Mouse (Mus musculus): ENCODE data around the gene Lmo3.

Lmo3 gene

GRCm38 (mm10) chr6:138581734-138582505 is at the start of gene Lmo3:
Lmo3 (minus strand) TSS chr6:138581968.
- DNase-seq (ENCODE audit: low spot score): no peak

GRCm38 (mm10) chr6:138620786-138621185 is 39.0 kb upstream of the Lmo3 start:
- no peak for DNase-seq (ENCODE audit: low spot score)

- no peak for DNase-seq (ENCODE audit: low spot score)
Observed at GRCm38 (mm10) chr6:138618396-138618795, 36.6 kb upstream of the Lmo3 start.

- no peak for DNase-seq (ENCODE audit: low spot score)
Observed at GRCm38 (mm10) chr6:138597016-138597415, 15.2 kb upstream of the Lmo3 start.

GRCm38 (mm10) chr6:138595991-138596698 is 14.4 kb upstream of the Lmo3 start:
- DNase-seq (ENCODE audit: low spot score): no peak

- DNase-seq (ENCODE audit: low spot score): no peak
Observed at GRCm38 (mm10) chr6:138583314-138583713, 1.5 kb upstream of the Lmo3 start.

- DNase-seq (ENCODE audit: low spot score): no peak
Observed at GRCm38 (mm10) chr6:138582506-138583000, 785 bp upstream of the Lmo3 start.

GRCm38 (mm10) chr6:138580491-138581076 is 1.2 kb downstream of the Lmo3 start:
- no peak for DNase-seq (ENCODE audit: low spot score)

GRCm38 (mm10) chr6:138563416-138563815 is 18.4 kb downstream of the Lmo3 start:
- DNase-seq (ENCODE audit: low spot score): no peak

GRCm38 (mm10) chr6:138552144-138552543 is 29.6 kb downstream of the Lmo3 start:
- DNase-seq (ENCODE audit: low spot score): no peak

GRCm38 (mm10) chr6:138534879-138535278 is 46.9 kb downstream of the Lmo3 start:
- DNase-seq (ENCODE audit: low spot score): no peak

GRCm38 (mm10) chr6:138506642-138507041 is 75.1 kb downstream of the Lmo3 start:
- DNase-seq (ENCODE audit: low spot score): no peak

- DNase-seq (ENCODE audit: low spot score): no peak
Observed at GRCm38 (mm10) chr6:138503946-138504345, 77.8 kb downstream of the Lmo3 start.

- no peak for DNase-seq (ENCODE audit: low spot score)
Observed at GRCm38 (mm10) chr6:138482834-138483233, 98.9 kb downstream of the Lmo3 start.

- DNase-seq (ENCODE audit: low spot score): peak; percentile 23
Observed at GRCm38 (mm10) chr6:138477611-138478010, 104.2 kb downstream of the Lmo3 start.

GRCm38 (mm10) chr6:138469204-138469603 is 112.6 kb downstream of the Lmo3 start:
- no peak for DNase-seq (ENCODE audit: low spot score)

GRCm38 (mm10) chr6:138444515-138445048 is 137.2 kb downstream of the Lmo3 start:
- DNase-seq (ENCODE audit: low spot score): no peak

GRCm38 (mm10) chr6:138437351-138437750 is 144.4 kb downstream of the Lmo3 start:
- DNase-seq (ENCODE audit: low spot score): no peak

- DNase-seq (ENCODE audit: low spot score): no peak
Observed at GRCm38 (mm10) chr6:138436813-138437212, 145.0 kb downstream of the Lmo3 start.

- no peak for DNase-seq (ENCODE audit: low spot score)
Observed at GRCm38 (mm10) chr6:138427394-138427793, 154.4 kb downstream of the Lmo3 start.

- DNase-seq (ENCODE audit: low spot score): no peak
Observed at GRCm38 (mm10) chr6:138426894-138427293, 154.9 kb downstream of the Lmo3 start.

GRCm38 (mm10) chr6:138424514-138425225 is 157.1 kb downstream of the Lmo3 start:
- no peak for DNase-seq (ENCODE audit: low spot score)
